Mouse (Mus musculus) frontal cortex, adult (tissue): Measurements from ENCODE around the gene Eif4e1b.

ENCODE experiments used
- ATAC-seq: cut with Nextera tagmentation; 2 replicates; pipeline ENCODE4 v1.9.2; 2017; ENCODE audit warnings: mild to moderate bottlenecking, moderate library complexity, mixed read lengths; ENCODE audit not compliant: low TSS enrichment

The Eif4e1b gene

DNA sequence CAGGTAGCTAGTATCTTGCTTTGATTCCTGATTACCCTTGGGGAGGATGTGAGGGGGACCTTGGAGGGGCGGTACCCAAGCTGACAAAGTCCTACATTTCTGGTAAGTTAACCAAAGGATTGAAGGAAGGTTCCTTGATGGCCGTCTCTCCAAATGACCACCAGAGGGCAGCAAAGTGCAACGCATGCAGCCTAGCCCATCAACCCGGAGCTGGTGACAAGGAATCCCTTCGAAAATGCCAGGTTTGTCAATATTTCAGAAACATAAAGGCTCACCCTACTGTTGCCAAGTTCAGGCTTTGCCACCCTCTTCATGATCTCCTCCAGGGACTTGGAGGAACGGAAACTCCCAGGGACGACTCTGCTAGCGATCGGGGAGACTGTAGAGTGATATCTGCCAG lies 15.9 kb downstream of the Eif4e1b start:
- ATAC-seq: peak; percentile 22; the same call in 1 of the 2 replicates

GRCm38 (mm10) chr13:54800206-54800605 lies 16.4 kb downstream of the Eif4e1b start:
- ATAC-seq: no peak

DNA sequence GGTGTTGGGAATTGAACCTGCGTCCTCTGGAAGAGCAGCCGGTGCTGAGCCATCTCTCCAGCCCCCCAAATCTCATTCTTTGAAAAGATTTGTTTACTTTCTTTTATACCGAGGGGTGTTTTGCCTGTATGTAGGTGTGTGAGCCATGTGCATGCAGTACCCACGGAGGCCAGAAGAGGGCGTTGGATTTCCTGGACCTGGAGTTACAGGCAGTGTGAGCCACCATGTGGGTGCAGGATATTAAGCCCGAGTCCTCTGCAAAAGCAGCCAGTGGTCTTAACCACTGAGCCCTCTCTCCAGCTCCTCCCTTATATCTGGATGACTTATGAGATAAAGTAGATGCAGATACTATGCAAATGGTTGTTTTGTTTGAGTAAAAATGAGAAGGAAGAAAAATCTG lies 19.2 kb downstream of the Eif4e1b start:
- no peak for ATAC-seq

GRCm38 (mm10) chr13:54805134-54805838 lies 21.5 kb downstream of the Eif4e1b start:
- 0 out of 2 replicates have a peak, but pooled peaks have one; percentile 42 for ATAC-seq

- ATAC-seq: no peak
These were observed 22.7 kb downstream of the Eif4e1b start for GRCm38 (mm10) chr13:54806434-54806976.

- ATAC-seq: peak; percentile 51; the same call in 1 of the 2 replicates
These were observed 24.3 kb downstream of the Eif4e1b start for GRCm38 (mm10) chr13:54808067-54808466.

GRCm38 (mm10) chr13:54811476-54811875 lies 27.7 kb downstream of the Eif4e1b start:
- ATAC-seq: peak; percentile 79

- no peak for ATAC-seq
These were observed 29.6 kb downstream of the Eif4e1b start for GRCm38 (mm10) chr13:54813381-54813780.

GRCm38 (mm10) chr13:54818399-54819254 lies 34.8 kb downstream of the Eif4e1b start:
- no peak for ATAC-seq

GRCm38 (mm10) chr13:54821106-54821505 lies 37.3 kb downstream of the Eif4e1b start:
- no peak for ATAC-seq

DNA sequence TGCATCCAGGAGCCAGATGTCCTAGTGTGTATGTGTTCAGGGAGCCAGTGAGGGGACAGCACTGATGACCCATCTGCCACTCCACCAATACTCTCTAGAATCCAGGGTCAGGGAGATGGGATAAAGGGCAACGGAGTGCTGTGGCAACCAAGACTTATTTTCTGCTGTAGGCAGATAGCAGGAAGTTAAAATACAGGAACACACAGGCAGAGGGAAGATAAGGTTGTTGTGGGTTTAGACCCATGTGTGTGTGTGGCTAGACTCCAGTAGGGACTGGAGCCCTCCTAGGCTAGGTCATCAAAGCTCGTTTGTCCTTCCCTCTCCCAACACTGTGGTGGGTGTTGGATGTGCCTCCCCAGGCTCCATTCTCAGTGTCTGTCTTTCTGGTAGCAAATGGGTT lies 38.1 kb downstream of the Eif4e1b start:
- ATAC-seq: no peak

DNA sequence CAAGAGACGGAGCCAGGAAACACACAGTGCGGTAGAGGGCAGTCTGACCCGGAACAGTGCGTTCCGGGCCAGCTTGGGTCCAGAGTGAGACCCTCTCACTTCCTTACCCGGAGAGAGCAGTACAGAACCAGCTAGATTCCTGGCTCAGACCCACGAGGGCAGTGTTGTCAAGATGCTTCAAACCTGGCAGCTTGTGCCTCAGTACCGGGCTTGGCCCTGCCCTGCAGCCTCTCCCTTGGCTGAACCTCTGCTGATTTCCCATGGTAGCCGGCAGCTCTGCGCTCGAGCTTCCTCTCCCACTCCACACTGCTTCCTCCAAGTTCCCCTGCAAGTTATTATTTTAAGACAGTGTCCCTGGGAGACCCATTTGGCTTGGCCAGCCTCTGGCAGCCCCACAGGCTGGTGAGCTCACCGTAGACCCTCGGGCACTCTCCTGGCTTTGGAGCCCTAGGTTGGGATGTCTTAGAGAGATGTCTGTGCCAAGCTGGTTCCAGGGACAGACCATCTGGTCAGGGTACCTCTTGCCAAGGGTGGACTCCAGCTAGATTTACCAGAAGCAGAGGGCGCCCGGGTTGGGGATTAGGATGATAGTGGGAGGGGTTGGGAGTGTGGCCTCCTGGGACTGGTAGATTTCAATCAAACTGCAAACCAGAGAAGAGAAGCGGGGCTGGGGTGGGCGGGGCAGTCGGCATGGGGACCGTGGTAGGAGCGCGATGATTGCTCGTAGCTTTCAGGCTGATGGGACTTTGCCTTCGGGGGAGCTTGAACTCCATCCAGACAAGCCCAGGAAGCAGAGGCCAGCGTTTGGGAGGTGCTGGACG lies 40.5 kb downstream of the Eif4e1b start:
- ATAC-seq: no peak

DNA sequence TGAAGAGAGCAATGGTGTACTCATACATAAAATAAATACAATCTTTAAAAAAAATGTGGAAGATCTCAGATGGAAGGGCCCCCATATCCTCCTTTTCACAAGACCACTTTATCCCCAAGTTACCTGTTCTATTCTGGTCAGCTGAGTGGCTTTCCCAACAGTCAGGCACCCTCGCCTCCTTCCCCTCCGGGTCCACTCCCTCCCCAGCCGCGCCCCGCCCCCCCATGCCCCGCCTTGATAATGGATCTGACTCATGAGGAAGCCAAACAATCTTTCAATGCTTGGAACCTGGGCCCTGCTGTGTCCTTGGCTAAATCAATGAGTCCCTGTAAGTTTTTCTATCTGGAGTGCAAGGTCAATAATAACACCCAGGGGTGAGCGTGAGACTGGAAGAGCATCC lies 44.2 kb downstream of the Eif4e1b start:
- no peak for ATAC-seq

- no peak for ATAC-seq
These were observed 44.7 kb downstream of the Eif4e1b start for GRCm38 (mm10) chr13:54828508-54828907.

DNA sequence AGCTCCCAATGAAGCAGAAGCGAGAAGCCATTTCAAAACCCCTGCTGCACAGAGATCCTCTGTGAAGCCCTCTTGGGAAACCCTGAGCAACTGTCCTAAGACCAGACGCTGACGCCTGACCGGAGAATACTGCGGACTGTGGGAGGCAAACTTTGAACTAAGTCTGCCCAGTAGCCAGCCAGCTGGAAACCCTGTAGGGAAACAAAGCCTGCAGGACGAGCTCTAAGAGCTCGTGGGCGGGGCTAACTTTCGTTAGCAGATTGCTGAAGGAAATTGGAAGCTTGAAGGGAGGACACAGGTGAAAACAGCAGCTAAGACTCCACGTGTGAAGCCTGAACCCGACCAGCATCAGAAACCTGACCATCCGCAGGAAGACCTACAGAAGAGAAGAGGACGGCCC lies 45.7 kb downstream of the Eif4e1b start:
- no peak for ATAC-seq

- ATAC-seq: no peak
These were observed 52.7 kb downstream of the Eif4e1b start for GRCm38 (mm10) chr13:54836351-54837030.

DNA sequence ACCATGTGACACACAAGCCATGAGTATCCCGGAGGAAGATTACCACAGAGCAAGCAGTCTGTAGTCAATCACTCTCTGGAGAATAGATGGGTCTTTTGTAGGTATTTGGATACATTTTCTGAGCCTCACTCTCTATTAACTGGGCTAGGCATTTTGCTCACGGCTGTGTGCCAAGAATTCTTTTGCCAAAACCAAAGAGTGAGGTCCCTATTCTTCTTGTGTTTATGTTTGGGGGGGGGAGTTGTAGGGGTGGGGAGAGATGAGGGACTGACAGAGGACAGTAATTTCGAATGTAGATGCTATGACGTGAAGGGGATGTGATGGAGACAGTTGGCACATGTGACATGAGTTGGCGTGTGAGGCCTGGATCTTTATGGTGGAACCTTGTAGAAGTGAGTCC lies 53.3 kb downstream of the Eif4e1b start:
- ATAC-seq: no peak

- peak; percentile 74; the same call in 1 of the 2 replicates for ATAC-seq
These were observed 53.7 kb downstream of the Eif4e1b start for GRCm38 (mm10) chr13:54837471-54837889.
